Comparison of ENCODE assay signal across 8 mouse cellular contexts in the genomic region with DNA sequence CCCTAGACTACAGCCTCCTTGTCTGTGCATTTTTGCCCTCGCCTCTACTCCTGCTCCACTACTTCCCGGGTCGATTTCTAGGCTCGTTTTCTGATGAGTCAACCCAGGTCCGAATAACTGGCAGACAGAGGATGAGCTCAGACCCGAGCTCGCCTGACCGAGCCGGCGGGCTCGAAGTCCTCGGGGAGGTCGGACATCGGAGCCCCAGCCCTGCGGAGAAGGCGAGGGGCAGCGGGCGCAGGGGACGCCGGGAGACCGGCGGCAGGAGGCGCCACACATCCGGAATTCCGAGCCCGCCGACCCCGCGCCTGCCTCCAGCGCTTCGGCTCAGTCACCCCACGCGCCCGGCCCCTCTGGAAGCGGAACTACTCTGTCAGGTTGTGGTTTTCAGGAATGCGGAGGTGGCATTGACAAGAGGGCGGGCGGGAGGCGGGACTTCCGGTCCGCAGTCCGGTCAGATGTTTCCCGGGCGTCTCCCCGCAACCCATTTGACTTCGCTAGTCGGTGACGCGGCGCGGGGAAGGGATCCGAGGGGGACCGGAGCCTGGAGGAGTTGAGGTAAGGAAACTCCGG. TPM values are rescaled to one million over a fixed set of nuclear protein-coding genes. Genes with fewer than 3 reads are reported as not detected.
DNase-seq lines count a peak whose midpoint lies in the region; ATAC-seq and TF ChIP-seq lines count a peak whose summit lies in the region.

A gene (plus strand): TSS at position 448 of the 573 bp plus-strand sequence.

- H3K4me2 ChIP-seq in embryonic facial prominence, embryonic 15.5 days (replicated peaks), result peak within 1 kb of the TSS; percentile 80
- H3K4me2 ChIP-seq in limb, embryonic 13.5 days (replicated peaks), result peak within 1 kb of the TSS; percentile 93
- peak within 1 kb of the TSS; percentile 84 for H3K4me2 ChIP-seq in midbrain, embryonic 15.5 days

- ATAC-seq in embryonic facial prominence, embryonic 15.5 days (ENCODE audit: insufficient number of reproducible peaks, low FRiP score, low TSS enrichment, low read depth), result peak; percentile 96
- peak; percentile 97 for ATAC-seq in limb, embryonic 13.5 days (ENCODE audit: low FRiP score, low read depth)
- ATAC-seq in midbrain, embryonic 15.5 days (replicated peaks), result peak; percentile 99

- H3K4me1 ChIP-seq in bone marrow macrophage, adult 2 months (ENCODE audit: control insufficient read depth, insufficient read depth, low read length), result peaks cover 24% of the 10 kb centered on the region
- peaks cover 14% of the 10 kb centered on the region for H3K4me1 ChIP-seq in embryonic facial prominence, embryonic 15.5 days
- peaks cover 13% of the 10 kb centered on the region for H3K4me1 ChIP-seq in limb, embryonic 13.5 days
- peaks cover 20% of the 10 kb centered on the region for H3K4me1 ChIP-seq in midbrain, embryonic 15.5 days

- H3K27ac ChIP-seq in bone marrow macrophage, adult 2 months (ENCODE audit: insufficient read depth, low read depth, low read length), result peak within 1 kb of the TSS; percentile 46
- H3K27ac ChIP-seq in embryonic facial prominence, embryonic 15.5 days (replicated peaks), result peak within 1 kb of the TSS; percentile 87
- peak within 1 kb of the TSS; percentile 88 for H3K27ac ChIP-seq in limb, embryonic 13.5 days
- H3K27ac ChIP-seq in midbrain, embryonic 15.5 days, result peak within 1 kb of the TSS; percentile 94

- H3K9me3 ChIP-seq in embryonic facial prominence, embryonic 15.5 days (replicated peaks), result no peaks in the 10 kb centered on the region
- H3K9me3 ChIP-seq in limb, embryonic 13.5 days, result no peaks in the 10 kb centered on the region
- no peaks in the 10 kb centered on the region for H3K9me3 ChIP-seq in midbrain, embryonic 15.5 days

- TF ChIP-seq CTCF in bone marrow macrophage, adult 2 months (IDR thresholded peaks at IDR 0.05; ENCODE audit: low read depth, low read length), result no peak

- peak within 1 kb of the TSS; percentile 71 for H3K4me3 ChIP-seq in bone marrow macrophage, adult 2 months (ENCODE audit: insufficient read depth, low read length)
- H3K4me3 ChIP-seq in embryonic facial prominence, embryonic 15.5 days (replicated peaks), result peak within 1 kb of the TSS; percentile 84
- H3K4me3 ChIP-seq in limb, embryonic 13.5 days, result peak within 1 kb of the TSS; percentile 84
- peak within 1 kb of the TSS; percentile 83 for H3K4me3 ChIP-seq in midbrain, embryonic 15.5 days

- no peaks in the 10 kb centered on the region for H3K27me3 ChIP-seq in embryonic facial prominence, embryonic 15.5 days
- no peaks in the 10 kb centered on the region for H3K27me3 ChIP-seq in limb, embryonic 13.5 days
- H3K27me3 ChIP-seq in midbrain, embryonic 15.5 days (replicated peaks), result no peaks in the 10 kb centered on the region

- peak within 1 kb of the TSS; percentile 73 for H3K9ac ChIP-seq in embryonic facial prominence, embryonic 15.5 days
- peak within 1 kb of the TSS; percentile 88 for H3K9ac ChIP-seq in limb, embryonic 13.5 days
- peak within 1 kb of the TSS; percentile 75 for H3K9ac ChIP-seq in midbrain, embryonic 15.5 days

- WGBS in embryonic facial prominence, embryonic 15.5 days, result under 1% methylated on average over 54 of the region's 54 CpGs
- under 1% methylated on average over 54 of the region's 54 CpGs for WGBS in limb, embryonic 13.5 days
- under 1% methylated on average over 54 of the region's 54 CpGs for whole genome bisulfite sequencing in midbrain, embryonic 15.5 days

- peak; percentile 92 for DNase-seq in A20 (ENCODE audit: low read depth, low spot score)
- peak; percentile 89 for DNase-seq in heart, adult 8-10 months (ENCODE audit: low spot score)
- peak; percentile 96 for DNase-seq in kidney, adult 9 months
- peak; percentile 62 to 69 for DNase-seq in spleen, adult 18-20 months

- H3K36me3 ChIP-seq in embryonic facial prominence, embryonic 15.5 days, result no peaks in the 10 kb centered on the region
- no peaks in the 10 kb centered on the region for H3K36me3 ChIP-seq in limb, embryonic 13.5 days
- H3K36me3 ChIP-seq in midbrain, embryonic 15.5 days (replicated peaks), result no peaks in the 10 kb centered on the region

- no peak for TF ChIP-seq POLR2A in bone marrow macrophage, adult 2 months (IDR thresholded peaks at IDR 0.05; ENCODE audit: borderline replicate concordance, low read depth, low read length)

RNA-seq across cellular contexts. Expression of the gene that starts here (rescaled TPM):
- 95.8 and 100 TPM in 2 replicates for polyA plus RNA-seq in bone marrow macrophage, adult 2 months (2012; ENCODE audit: insufficient read depth, insufficient read length, missing spikeins)
- 39.7 and 41.3 TPM in 2 replicates for polyA plus RNA-seq in embryonic facial prominence, embryonic 15.5 days (2015; fragmentation: Nextera tagmentation; extraction: Ambion mirVana)
- total RNA-seq in heart, adult 8-10 months (2022), result 100 to 1,000 TPM; 118 to 125 (median 123) TPM
- polyA plus RNA-seq in limb, embryonic 13.5 days (2015; fragmentation: Nextera tagmentation; extraction: Ambion mirVana), result 43.3 and 45.6 TPM in 2 replicates
- polyA plus RNA-seq in midbrain, embryonic 15.5 days (2015; fragmentation: Nextera tagmentation; extraction: Ambion mirVana), result 49.8 and 55.1 TPM in 2 replicates

Comparison
In these comparisons a context has a peak if more than half of its experiments do, and no peak if none do; other contexts are left out.
1. Peak in every context shown above with its lines: DNase-seq, ATAC-seq, H3K4me3 ChIP-seq and H3K27ac ChIP-seq.